Mouse (Mus musculus) myocyte (in vitro differentiated cells): ENCODE data around the gene Cul9.
"Not testable (repeated sequence)": the region's sequence is repeated elsewhere in the genome, so short reads cannot be mapped to it uniquely, and the experiment has no call there.

ENCODE experiments used
- CEBPB ChIP-seq: IDR thresholded peaks from 2 replicates; pipeline ENCODE4 v1.6.1; 2011; ENCODE audit warnings: mild to moderate bottlenecking, moderate library complexity; ENCODE audit not compliant: poor library complexity, insufficient read depth, severe bottlenecking
- E2F4 ChIP-seq: IDR thresholded peaks from one replicate; pipeline ENCODE4 v1.6.1; 2011; ENCODE audit warnings: mild to moderate bottlenecking, control low read depth, moderate library complexity; ENCODE audit not compliant: insufficient read depth
- MAX ChIP-seq: IDR thresholded peaks from one replicate; pipeline ENCODE4 v1.6.1; 2011; ENCODE audit warnings: low read depth, mild to moderate bottlenecking, control low read depth
- MYOD1 ChIP-seq, 3 experiments: IDR thresholded peaks; one replicate each; pipeline ENCODE4 v1.6.1; 2011; ENCODE audit warnings: control low read depth in 2 of 3, low read depth in 2 of 3, mild to moderate bottlenecking in 2 of 3, moderate library complexity in 1 of 3; ENCODE audit not compliant: insufficient read length in 2 of 3, control insufficient read depth in 1 of 3
- POLR2A ChIP-seq: IDR thresholded peaks from one replicate; pipeline ENCODE4 v1.6.1; 2011; ENCODE audit warnings: low read depth, mild to moderate bottlenecking, control low read depth, moderate library complexity; ENCODE audit not compliant: insufficient read length
- REST ChIP-seq: IDR thresholded peaks from one replicate; pipeline ENCODE4 v1.6.1; 2011; ENCODE audit warnings: mild to moderate bottlenecking, control low read depth, moderate library complexity; ENCODE audit not compliant: insufficient read depth, insufficient read length
- SRF ChIP-seq: IDR thresholded peaks from one replicate; pipeline ENCODE4 v1.6.1; 2011; ENCODE audit warnings: low read depth; ENCODE audit not compliant: control insufficient read depth, insufficient read length
- USF1 ChIP-seq: IDR thresholded peaks from one replicate; pipeline ENCODE4 v1.6.1; 2011; ENCODE audit warnings: low read depth, mild to moderate bottlenecking, control low read depth, moderate library complexity

DNA sequence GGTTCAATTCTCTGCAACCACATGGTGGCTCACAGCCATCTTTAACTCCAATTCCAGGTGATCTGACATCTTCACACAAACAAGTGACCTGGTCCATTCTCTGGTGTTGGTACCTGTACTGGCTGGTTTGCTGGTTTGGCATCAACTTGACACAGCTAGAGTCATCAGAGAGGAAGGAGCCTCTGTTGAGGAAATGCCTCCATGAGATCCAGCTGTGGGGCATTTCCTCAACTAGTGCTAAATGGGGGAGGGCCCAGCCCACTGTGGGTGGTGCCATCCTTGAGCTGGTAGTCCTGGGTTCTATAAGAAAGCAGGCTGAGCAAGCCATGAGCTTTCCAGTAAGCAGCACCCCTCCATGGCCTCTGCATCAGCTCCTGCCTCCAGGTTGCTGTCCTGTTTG is 11.1 kb upstream of the Cul9 start:
- not testable (repeated sequence) for TF ChIP-seq MYOD1 (IDR thresholded peaks at IDR 0.05; ENCODE audit: control insufficient read depth in 1 of 3, insufficient read length in 2 of 3, low read depth in 2 of 3); POLR2A; CEBPB; MAX; USF1; SRF; REST; E2F4
